Mouse (Mus musculus): Measurements from ENCODE around the gene Sult2a4. TPM values are rescaled to one million over a fixed set of nuclear protein-coding genes. Genes with fewer than 3 reads are reported as not detected.

The Sult2a4 gene
- not detected for total RNA-seq (2023)

GRCm38 (mm10) chr7:13989507-13989906 is at the start of gene Sult2a4:
Gene Sult2a4 (minus strand): TSS chr7:13989607.

Other genes starting within 250 kb of the Sult2a4 start
- not detected for gene Sult2a1, start 152.2 kb downstream of the Sult2a4 start, total RNA-seq (2023)
- gene Sult2a3, start 133.4 kb upstream of the Sult2a4 start, total RNA-seq (2023) = not detected